Mouse (Mus musculus) olfactory bulb, adult 2 months (tissue): ENCODE measurements at regions not wholly inside any gene's neighbourhood (a gene's known extent, or its start where the extent isn't known, plus 50 kb on each side); places are given as distances from the start of the nearest gene placed in this dataset.

ENCODE experiments used
- CTCF ChIP-seq: fragments of 200-500 bp; IDR thresholded peaks from 2 replicates; pipeline ENCODE4 v1.5.1; 2012; ENCODE audit warnings: low read depth, mild to moderate bottlenecking, low read length, moderate library complexity; ENCODE audit not compliant: insufficient read depth
- POLR2A ChIP-seq: fragments of 200-500 bp; IDR thresholded peaks from 2 replicates; pipeline ENCODE4 v1.6.1; 2012; ENCODE audit warnings: mild to moderate bottlenecking, low read depth, low read length, moderate library complexity; ENCODE audit not compliant: insufficient read depth

GRCm38 (mm10) chr17:9281891-9282290 lies 140.0 kb upstream of the Gm17728 start:
- TF ChIP-seq POLR2A: no peak
- TF ChIP-seq CTCF: no peak
